Mouse (Mus musculus) lung, adult 2 months (tissue): ENCODE measurements at regions not wholly inside any gene's neighbourhood (a gene's known extent, or its start where the extent isn't known, plus 50 kb on each side); places are given as distances from the start of the nearest gene placed in this dataset.

Experiments
- CTCF ChIP-seq: fragments of 200-500 bp; IDR thresholded peaks from 2 replicates; pipeline ENCODE4 v1.5.1; 2011; ENCODE audit warnings: mild to moderate bottlenecking, low read length, control low read depth; ENCODE audit not compliant: insufficient read depth
- POLR2A ChIP-seq: fragments of 200-500 bp; IDR thresholded peaks from 2 replicates; pipeline ENCODE4 v1.6.1; 2011; ENCODE audit warnings: low read depth, mild to moderate bottlenecking, control low read depth, low read length, borderline replicate concordance; ENCODE audit errors: extremely low read depth

DNA sequence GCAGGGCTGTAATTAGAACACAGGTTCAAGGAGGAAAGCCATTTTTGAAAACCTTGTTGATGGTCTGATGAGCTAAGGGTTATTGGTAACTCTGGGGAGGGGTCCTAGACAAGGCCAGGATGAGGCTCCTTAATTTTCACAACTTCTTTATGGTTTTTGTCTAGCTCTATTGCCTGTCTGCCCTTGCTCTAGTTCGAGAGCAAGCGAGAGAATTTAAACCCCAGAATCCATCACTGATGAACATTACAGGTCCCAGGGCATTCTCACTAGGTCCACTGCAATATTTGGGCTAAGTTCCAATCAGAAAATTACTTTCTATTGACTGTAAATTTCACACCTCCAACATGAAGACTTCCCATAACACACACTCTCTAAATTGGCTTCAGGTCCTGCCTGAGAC is 329.0 kb upstream of the Pbx1 start:
- TF ChIP-seq POLR2A (no peak), CTCF (no peak)
